Mouse (Mus musculus) skeletal muscle tissue, adult 2 months (tissue): ENCODE data around the gene Ugt1a9.
A peak's percentile ranks its signal among the peaks of the same experiment; 100 is the strongest.
"Not testable (repeated sequence)": the region's sequence is repeated elsewhere in the genome, so short reads cannot be mapped to it uniquely, and the experiment has no call there.

ENCODE experiments used
- DNase-seq: peaks from one replicate; pipeline ENCODE4 v3.0.0-alpha.2; 2012; ENCODE audit warnings: low read depth, low spot score

Ugt1a9 gene

GRCm38 (mm10) chr1:88219054-88219453, 148.5 kb downstream of the Ugt1a9 start:
- DNase-seq = peak; percentile 7

- DNase-seq = peak; percentile 7
Measured at GRCm38 (mm10) chr1:88220336-88220735, 149.7 kb downstream of the Ugt1a9 start.

- peak; percentile 3 for DNase-seq
Measured at GRCm38 (mm10) chr1:88222216-88222615, 151.6 kb downstream of the Ugt1a9 start.

GRCm38 (mm10) chr1:88223011-88223515, 152.5 kb downstream of the Ugt1a9 start:
- DNase-seq = peak; percentile 16

GRCm38 (mm10) chr1:88223591-88223990, 153.0 kb downstream of the Ugt1a9 start:
- no peak for DNase-seq

GRCm38 (mm10) chr1:88224029-88224776, 153.6 kb downstream of the Ugt1a9 start:
- DNase-seq = no peak

GRCm38 (mm10) chr1:88225301-88225700, 154.7 kb downstream of the Ugt1a9 start:
- DNase-seq = not testable (repeated sequence)

GRCm38 (mm10) chr1:88225741-88226140, 155.1 kb downstream of the Ugt1a9 start:
- DNase-seq = no peak

GRCm38 (mm10) chr1:88226670-88227379, 156.2 kb downstream of the Ugt1a9 start, which contains the start of gene Mroh2a:
Mroh2a (plus strand) TSS chr1:88226986.
- no peak for DNase-seq

- no peak for DNase-seq
Measured at GRCm38 (mm10) chr1:88227482-88227881, 156.9 kb downstream of the Ugt1a9 start.

GRCm38 (mm10) chr1:88228121-88228520, 157.5 kb downstream of the Ugt1a9 start:
- no peak for DNase-seq

GRCm38 (mm10) chr1:88229566-88229965, 159.0 kb downstream of the Ugt1a9 start:
- no peak for DNase-seq

GRCm38 (mm10) chr1:88229986-88230385, 159.4 kb downstream of the Ugt1a9 start:
- no peak for DNase-seq

- no peak for DNase-seq
Measured at GRCm38 (mm10) chr1:88230421-88230820, 159.8 kb downstream of the Ugt1a9 start.

GRCm38 (mm10) chr1:88230981-88231802, 160.6 kb downstream of the Ugt1a9 start:
- DNase-seq = no peak

- DNase-seq = no peak
Measured at GRCm38 (mm10) chr1:88231803-88232499, 161.4 kb downstream of the Ugt1a9 start.

- no peak for DNase-seq
Measured at GRCm38 (mm10) chr1:88232664-88233380, 162.2 kb downstream of the Ugt1a9 start.

- DNase-seq = no peak
Measured at GRCm38 (mm10) chr1:88233421-88234247, 163.0 kb downstream of the Ugt1a9 start.

GRCm38 (mm10) chr1:88234248-88234610, 163.6 kb downstream of the Ugt1a9 start:
- no peak for DNase-seq

- DNase-seq = no peak
Measured at GRCm38 (mm10) chr1:88234646-88235045, 164.0 kb downstream of the Ugt1a9 start.
